Mouse (Mus musculus) lung, embryonic 14.5 days (tissue): ENCODE data around the gene Cntnap4. TPM values are rescaled to one million over a fixed set of nuclear protein-coding genes. Genes with fewer than 3 reads are reported as not detected.
A peak's percentile ranks its signal among the peaks of the same experiment; 100 is the strongest.
"Not testable (repeated sequence)": the region's sequence is repeated elsewhere in the genome, so short reads cannot be mapped to it uniquely, and the experiment has no call there.

ENCODE experiments used
- ATAC-seq: fragments of 200-750 bp; cut with Nextera tagmentation; 2 replicates; pipeline ENCODE4 v1.8.0; 2017; ENCODE audit warnings: mild to moderate bottlenecking, moderate TSS enrichment, moderate library complexity; ENCODE audit not compliant: insufficient read depth
- DNase-seq: peaks from one replicate; pipeline ENCODE4 v3.0.0-alpha.2; 2015
- H3K27ac ChIP-seq: fragments of 300-500 bp; sonication (generic); 2 replicates; pipeline ENCODE4 v1.5.1; 2014; ENCODE audit warnings: low read depth, mild to moderate bottlenecking, moderate library complexity
- H3K27me3 ChIP-seq: fragments of 300-500 bp; sonication (generic); 2 replicates; pipeline ENCODE4 v1.6.1; 2014; ENCODE audit warnings: low read length, control low read depth; ENCODE audit not compliant: insufficient read depth
- H3K36me3 ChIP-seq: fragments of 300-500 bp; sonication (generic); 2 replicates; pipeline ENCODE4 v1.6.1; 2014; ENCODE audit warnings: control low read depth; ENCODE audit not compliant: insufficient read depth
- H3K4me1 ChIP-seq: fragments of 300-500 bp; sonication (generic); 2 replicates; pipeline ENCODE4 v1.6.1; 2014; ENCODE audit warnings: antibody characterized with exemption, control low read depth; ENCODE audit not compliant: insufficient read depth
- H3K4me2 ChIP-seq: fragments of 300-500 bp; sonication (generic); 2 replicates; pipeline ENCODE4 v1.6.1; 2014; ENCODE audit warnings: mild to moderate bottlenecking
- H3K4me3 ChIP-seq: fragments of 300-500 bp; sonication (generic); 2 replicates; pipeline ENCODE4 v1.5.1; 2014; ENCODE audit warnings: low read depth, low read length
- H3K9ac ChIP-seq: fragments of 300-500 bp; sonication (generic); 2 replicates; pipeline ENCODE4 v1.6.1; 2014
- H3K9me3 ChIP-seq: fragments of 300-500 bp; sonication (generic); 2 replicates; pipeline ENCODE4 v1.6.1; 2016; ENCODE audit warnings: low read depth, low read length, control low read depth
- CTCF ChIP-seq: IDR thresholded peaks from 2 replicates; pipeline ENCODE4 v1.5.1; 2016; ENCODE audit warnings: antibody characterized with exemption, low read depth
- WGBS: fragments of 180-500 bp; shearing (Covaris S2); extraction: QIAGEN DNeasy Blood & Tissue Kit; methylation state at CpG from one replicate; pipeline ENCODE4 v1.1.7; 2014; 5-methylcytosine and 5-hydroxymethylcytosine counted together
- polyA plus RNA-seq: library from polyadenylated mRNA; unstranded; fragments of >200 nt; fragmentation: Nextera tagmentation; extraction: Ambion mirVana; gene quantifications from 2 replicates; pipeline ENCODE4 v1.2.1, GENCODE M21; 2014

Gene Cntnap4
- polyA plus RNA-seq, 1 experiment from 2014 or later, result not detected

DNA sequence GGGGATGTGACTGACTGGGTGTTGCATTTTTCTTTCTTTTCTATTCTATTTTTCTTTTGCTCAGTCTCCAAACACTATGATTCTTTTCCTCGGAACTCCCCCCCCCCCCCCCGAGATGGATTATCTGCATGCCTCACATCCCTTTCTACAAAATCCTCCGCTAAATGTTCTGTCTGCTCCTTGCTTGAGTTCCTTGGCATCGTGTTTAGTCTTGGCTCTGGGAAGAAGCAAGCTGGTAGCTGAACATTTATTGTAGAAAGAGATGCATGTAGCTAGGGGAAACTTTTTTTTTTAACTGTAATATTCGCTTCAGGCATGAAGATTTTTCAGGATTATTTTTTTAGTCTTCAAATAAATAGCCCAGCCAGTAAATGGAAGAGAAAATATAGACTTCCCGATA, 239.5 kb downstream of the Cntnap4 start:
- 59% methylated on average over 5 of the region's 6 CpGs for WGBS
- H3K9me3 ChIP-seq, result no peaks in the 10 kb centered on the region
- DNase-seq (no peak), ATAC-seq (no peak)
- H3K4me1 ChIP-seq, result no peaks in the 10 kb centered on the region
- no peak for TF ChIP-seq CTCF
- H3K4me3 ChIP-seq, result no peak overlapping the region
- no peaks in the 10 kb centered on the region for H3K27me3 ChIP-seq
- H3K27ac ChIP-seq, result no peak overlapping the region
- no peaks in the 10 kb centered on the region for H3K36me3 ChIP-seq
- H3K9ac ChIP-seq, result no peak overlapping the region
- no peak overlapping the region for H3K4me2 ChIP-seq

DNA sequence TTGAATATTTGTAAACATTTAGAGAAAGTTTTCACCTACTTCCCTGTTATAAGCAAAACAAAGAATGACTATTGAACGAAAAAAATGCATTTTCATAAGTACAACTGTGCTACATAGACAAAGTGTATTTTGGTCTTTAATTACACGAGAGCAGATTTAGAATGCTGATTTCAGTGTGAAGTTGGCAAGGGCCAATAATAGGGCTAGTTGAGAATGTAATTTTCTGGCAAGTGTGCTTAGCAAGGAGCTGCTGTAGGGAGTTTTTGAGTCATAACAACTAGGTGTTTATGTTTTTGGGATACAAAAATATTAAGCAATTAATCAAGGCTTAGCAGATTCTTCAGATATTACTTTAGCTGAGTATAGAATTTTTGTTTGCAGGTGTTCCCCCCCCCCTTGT, 271.2 kb downstream of the Cntnap4 start:
- Histone ChIP-seq H3K9ac (no peak overlapping the region), H3K9me3 (no peaks in the 10 kb centered on the region), H3K36me3 (no peaks in the 10 kb centered on the region), H3K4me3 (no peak overlapping the region), H3K4me2 (no peak overlapping the region), H3K27me3 (no peaks in the 10 kb centered on the region), H3K27ac (no peak overlapping the region), H3K4me1 (no peaks in the 10 kb centered on the region)
- TF ChIP-seq CTCF, result no peak
- ATAC-seq (no peak), DNase-seq (no peak)
- 71% methylated on average over 2 of the region's 2 CpGs for WGBS

DNA sequence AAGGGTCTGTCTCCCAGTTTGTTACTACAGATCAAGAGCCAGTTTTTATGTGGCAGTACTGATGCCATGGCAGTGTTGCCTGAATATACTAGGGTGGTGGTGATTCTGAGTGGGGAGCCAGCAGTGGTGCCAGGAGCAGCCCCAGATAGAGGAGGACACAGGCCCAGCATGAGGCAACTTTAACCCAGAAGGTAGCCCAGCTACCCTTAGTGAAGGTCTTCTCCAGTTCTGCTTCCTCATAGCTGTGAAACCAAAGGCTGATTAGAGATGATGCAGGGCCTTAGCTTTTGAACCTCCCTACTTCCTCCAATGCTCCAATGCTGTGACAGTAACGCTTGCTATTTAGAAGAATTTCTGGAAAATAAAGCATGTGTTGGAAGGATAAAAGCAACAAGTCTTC, 279.7 kb downstream of the Cntnap4 start:
- not testable (repeated sequence) for ATAC-seq

DNA sequence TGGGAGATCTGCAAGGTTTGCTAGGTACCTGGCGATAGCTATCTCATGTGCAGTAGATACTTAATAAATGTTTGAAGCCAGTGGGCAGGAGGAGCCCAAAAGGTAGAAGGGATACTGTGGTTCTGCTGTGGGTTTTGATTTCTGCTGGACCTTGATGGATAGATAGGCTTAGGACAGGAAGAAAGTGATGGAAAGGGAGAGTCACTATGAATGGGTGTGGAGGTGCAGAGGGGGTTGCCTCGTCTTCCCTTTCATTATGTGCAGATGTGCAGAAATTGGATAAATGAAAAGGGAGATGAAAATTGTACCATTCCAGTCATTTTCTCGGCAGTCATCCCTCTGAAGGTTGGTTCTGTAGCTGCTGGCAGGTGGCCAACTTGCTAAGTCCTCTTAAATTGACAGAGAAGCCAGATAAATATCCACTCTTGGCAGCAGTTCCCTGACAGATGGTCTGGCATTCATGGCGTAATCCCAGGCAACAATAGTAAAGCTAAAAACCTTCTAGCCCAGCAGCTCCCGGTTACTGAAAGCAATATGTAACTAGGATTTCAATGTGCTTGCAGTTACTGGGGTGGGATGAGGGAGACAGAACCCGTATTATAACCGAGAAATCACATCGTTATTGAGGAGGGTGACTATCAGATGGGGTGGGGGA, 336.7 kb downstream of the Cntnap4 start:
- peak; percentile 84 for ATAC-seq
- 27% methylated on average over 8 of the region's 8 CpGs for WGBS
- peak overlapping the region; percentile 18; the same call in 1 of the 2 replicates for H3K4me2 ChIP-seq

More for the DNA sequence above, 279.7 kb downstream of the Cntnap4 start:
- not testable (repeated sequence) for H3K27ac ChIP-seq, H3K4me2 ChIP-seq, H3K36me3 ChIP-seq, H3K27me3 ChIP-seq, H3K4me3 ChIP-seq, H3K4me1 ChIP-seq, H3K9me3 ChIP-seq, DNase-seq, H3K9ac ChIP-seq
- WGBS, result 82% methylated on average over 1 of the region's 1 CpGs

DNA sequence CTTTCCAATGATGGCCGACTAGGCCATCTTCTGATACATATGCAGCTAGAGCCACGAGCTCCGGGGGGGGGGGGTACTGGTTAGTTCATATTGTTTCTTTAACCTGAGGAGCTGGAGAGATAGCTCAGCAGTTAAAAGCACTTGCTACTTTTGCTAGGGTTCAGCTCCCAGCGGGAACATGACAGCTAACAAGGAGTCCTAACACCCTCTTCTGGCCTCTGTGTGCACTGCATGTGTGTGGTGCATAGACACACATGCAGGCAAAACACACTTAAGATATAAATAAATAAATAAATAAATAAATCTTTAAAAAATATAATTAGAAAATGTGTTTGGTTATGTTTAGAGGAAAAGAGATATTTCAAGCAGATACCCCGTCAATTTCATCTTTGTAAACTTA, 339.7 kb downstream of the Cntnap4 start:
- no peak overlapping the region for H3K27ac ChIP-seq
- H3K4me3 ChIP-seq, result no peak overlapping the region
- WGBS, result 55% methylated on average over 5 of the region's 5 CpGs
- H3K27me3 ChIP-seq, result no peaks in the 10 kb centered on the region
- no peak overlapping the region for H3K9ac ChIP-seq
- H3K9me3 ChIP-seq, result no peaks in the 10 kb centered on the region
- 0 out of 2 replicates have a peak, but pooled peaks have one; percentile 8 for TF ChIP-seq CTCF
- H3K4me1 ChIP-seq, result 0 out of 2 replicates have a peak, but pooled peaks cover 2% of the 10 kb centered on the region
- ATAC-seq (no peak), DNase-seq (peak; percentile 12)
- no peak overlapping the region for H3K4me2 ChIP-seq
- H3K36me3 ChIP-seq, result no peaks in the 10 kb centered on the region

More for the DNA sequence above, 336.7 kb downstream of the Cntnap4 start:
- Histone ChIP-seq H3K9ac (no peak overlapping the region), H3K27ac (no peak overlapping the region), H3K9me3 (no peaks in the 10 kb centered on the region), H3K27me3 (no peaks in the 10 kb centered on the region), H3K4me1 (0 out of 2 replicates have a peak, but pooled peaks cover 2% of the 10 kb centered on the region), H3K36me3 (no peaks in the 10 kb centered on the region), H3K4me3 (no peak overlapping the region)
- DNase-seq, result peak; percentile 91
- no peak for TF ChIP-seq CTCF

DNA sequence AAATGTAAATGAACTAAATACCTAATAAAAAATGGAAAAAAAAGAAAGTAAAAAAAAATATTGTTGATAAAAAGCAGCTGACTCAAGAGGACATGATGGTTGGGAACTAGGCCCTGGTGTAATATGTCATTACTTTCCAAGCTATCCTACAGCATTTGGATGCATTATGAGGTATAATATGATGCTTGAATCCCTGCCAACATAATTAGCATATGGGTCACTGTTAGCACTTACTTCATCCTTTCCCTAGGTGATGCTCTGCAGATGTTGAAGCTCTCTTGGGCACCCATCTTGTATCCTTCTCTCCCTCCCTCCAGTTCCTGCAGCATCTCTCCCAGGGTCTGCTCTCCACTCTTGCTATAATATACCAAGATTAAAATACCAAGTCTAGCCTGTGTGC, 341.6 kb downstream of the Cntnap4 start:
- DNase-seq, result no peak
- no peak overlapping the region for H3K9ac ChIP-seq
- 0 out of 2 replicates have a peak, but pooled peaks cover 2% of the 10 kb centered on the region for H3K4me1 ChIP-seq

DNA sequence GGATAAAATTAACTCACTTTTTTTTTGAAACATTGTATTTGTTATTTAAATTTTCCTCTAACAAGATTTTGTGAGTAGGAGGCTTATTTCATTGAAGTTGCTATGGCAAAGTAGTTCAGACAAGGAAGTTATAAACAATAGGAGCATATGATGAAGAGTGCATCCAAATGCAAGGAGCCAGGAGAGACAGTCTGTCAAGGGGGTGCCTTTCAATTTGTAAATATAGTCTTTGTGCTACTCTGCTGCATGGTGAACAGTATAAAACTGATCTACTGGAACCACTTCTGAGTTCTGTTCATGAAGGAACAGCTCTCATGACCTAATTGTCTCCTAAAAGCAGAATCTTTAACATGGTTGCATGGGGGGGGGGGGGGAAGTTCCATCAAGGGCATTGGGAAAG, 352.3 kb downstream of the Cntnap4 start:
- H3K4me1 ChIP-seq, result no peaks in the 10 kb centered on the region
- no peak overlapping the region for H3K27ac ChIP-seq
- no peaks in the 10 kb centered on the region for H3K9me3 ChIP-seq
- ATAC-seq, result no peak
- no peaks in the 10 kb centered on the region for H3K27me3 ChIP-seq
- H3K36me3 ChIP-seq, result no peaks in the 10 kb centered on the region
- H3K4me2 ChIP-seq, result no peak overlapping the region
- TF ChIP-seq CTCF, result no peak
- no peak overlapping the region for H3K4me3 ChIP-seq
- no peak for DNase-seq
- H3K9ac ChIP-seq, result no peak overlapping the region

More for the DNA sequence above, 341.6 kb downstream of the Cntnap4 start:
- Histone ChIP-seq H3K36me3 (no peaks in the 10 kb centered on the region), H3K9me3 (no peaks in the 10 kb centered on the region), H3K4me3 (no peak overlapping the region), H3K4me2 (no peak overlapping the region), H3K27me3 (no peaks in the 10 kb centered on the region), H3K27ac (no peak overlapping the region)
- ATAC-seq, result no peak
- TF ChIP-seq CTCF, result no peak
